Comparison of ENCODE assay signal across 10 mouse cellular contexts in genomic region chr5:128809406-128809805, GRCm38 (mm10).
DNase-seq lines count a peak whose midpoint lies in the region; ATAC-seq and TF ChIP-seq lines count a peak whose summit lies in the region.
"Had no signal": no experiment of that assay in that cellular context is flagged by ENCODE, and none has a peak within 500 bp of the region (broad histone marks: within the 10 kb centered on the region; RNA-seq: fewer than 3 reads in every experiment).

No protein-coding gene starts in this region.

- 40% methylated on average over 5 of the region's 5 CpGs for WGBS in heart, postnatal 0 days
- WGBS in forebrain, embryonic 11.5 days = 49% methylated on average over 5 of the region's 5 CpGs
- WGBS in neural tube, embryonic 11.5 days = 56% methylated on average over 5 of the region's 5 CpGs
- 49% methylated on average over 5 of the region's 5 CpGs for WGBS in heart, embryonic 11.5 days (ENCODE audit: insufficient replicate concordance)

- peak; percentile 46 for TF ChIP-seq CTCF in heart, postnatal 0 days (IDR thresholded peaks at IDR 0.05; ENCODE audit: low read depth)
- peak; percentile 68; the same call in 1 of the 2 replicates for TF ChIP-seq CTCF in testis, adult 2 months (IDR thresholded peaks at IDR 0.05; ENCODE audit: control insufficient read depth, insufficient read depth, insufficient replicate concordance, low read depth, low read length)

- DNase-seq in heart, postnatal 0 days (ENCODE audit: low spot score) = no peak
- DNase-seq in heart, postnatal 25 days (ENCODE audit: low spot score) = no peak
- no peak for DNase-seq in testis, postnatal 14 days (ENCODE audit: low spot score)
- peak; percentile 75 for DNase-seq in forebrain, embryonic 11.5 days (ENCODE audit: low spot score)
- DNase-seq in neural tube, embryonic 11.5 days (ENCODE audit: low spot score) = peak; percentile 43
- no peak for DNase-seq in urinary bladder, postnatal 4 days (ENCODE audit: low spot score in 2 of 2)
- DNase-seq: liver, embryonic 13.5 days had no signal

- TF ChIP-seq POLR2A in testis, adult 2 months (IDR thresholded peaks at IDR 0.05; ENCODE audit: control insufficient read depth, low read depth, low read length) = no peak

- intact Hi-C loops in heart, postnatal 25 days (cut with DNase I) = no loop called here

- H3K27me3 ChIP-seq in heart, postnatal 0 days (ENCODE audit: control insufficient read depth, insufficient read depth, low read length) = no peaks in the 10 kb centered on the region
- H3K27me3 ChIP-seq in testis, adult 2 months (ENCODE audit: control insufficient read depth, insufficient read depth, low read length) = no peaks in the 10 kb centered on the region
- no peaks in the 10 kb centered on the region for H3K27me3 ChIP-seq in forebrain, embryonic 11.5 days (ENCODE audit: control insufficient read depth, insufficient read depth, low read length)
- H3K27me3 ChIP-seq in neural tube, embryonic 11.5 days (ENCODE audit: control insufficient read depth, insufficient read depth, low read length) = no peaks in the 10 kb centered on the region
- H3K27me3 ChIP-seq in heart, embryonic 11.5 days (ENCODE audit: control insufficient read depth, insufficient read depth, low read length) = no peaks in the 10 kb centered on the region
- H3K27me3 ChIP-seq: liver, embryonic 13.5 days had no signal

- no peak overlapping the region for H3K4me3 ChIP-seq in heart, postnatal 0 days (ENCODE audit: low read depth, low read length)
- no peak overlapping the region for H3K4me3 ChIP-seq in testis, adult 2 months (ENCODE audit: control insufficient read depth, low read depth, low read length)
- H3K4me3 ChIP-seq in forebrain, embryonic 11.5 days (ENCODE audit: low read depth, low read length) = no peak overlapping the region
- H3K4me3 ChIP-seq in neural tube, embryonic 11.5 days (ENCODE audit: low read depth, low read length) = no peak overlapping the region
- H3K4me3 ChIP-seq in heart, embryonic 11.5 days (ENCODE audit: low read depth, low read length) = no peak overlapping the region
- H3K4me3 ChIP-seq: erythroblast, embryonic 14.5 days; liver, embryonic 13.5 days had no signal

- no peak overlapping the region for H3K9ac ChIP-seq in heart, postnatal 0 days (replicated peaks; ENCODE audit: low read depth, low read length)
- no peak overlapping the region for H3K9ac ChIP-seq in forebrain, embryonic 11.5 days (ENCODE audit: low read length)
- no peak overlapping the region for H3K9ac ChIP-seq in neural tube, embryonic 11.5 days (ENCODE audit: low read length)
- H3K9ac ChIP-seq in heart, embryonic 11.5 days (ENCODE audit: low read depth, low read length) = no peak overlapping the region
- H3K9ac ChIP-seq: liver, embryonic 13.5 days had no signal

- no peaks in the 10 kb centered on the region for H3K36me3 ChIP-seq in heart, postnatal 0 days (replicated peaks; ENCODE audit: control insufficient read depth, insufficient read depth, low read length)
- H3K36me3 ChIP-seq in testis, adult 2 months (ENCODE audit: control insufficient read depth, insufficient read depth, low read length) = no peaks in the 10 kb centered on the region
- no peaks in the 10 kb centered on the region for H3K36me3 ChIP-seq in forebrain, embryonic 11.5 days (ENCODE audit: control insufficient read depth, insufficient read depth, low read length)
- no peaks in the 10 kb centered on the region for H3K36me3 ChIP-seq in neural tube, embryonic 11.5 days (ENCODE audit: control insufficient read depth, insufficient read depth, low read length)
- H3K36me3 ChIP-seq in heart, embryonic 11.5 days (ENCODE audit: control insufficient read depth, insufficient read depth, low read length) = no peaks in the 10 kb centered on the region
- H3K36me3 ChIP-seq: liver, embryonic 13.5 days had no signal

- H3K4me2 ChIP-seq in heart, postnatal 0 days (ENCODE audit: low read depth, low read length) = no peak overlapping the region
- no peak overlapping the region for H3K4me2 ChIP-seq in forebrain, embryonic 11.5 days (ENCODE audit: low read depth, low read length, severe bottlenecking)
- no peak overlapping the region for H3K4me2 ChIP-seq in neural tube, embryonic 11.5 days (ENCODE audit: low read depth)
- H3K4me2 ChIP-seq in heart, embryonic 11.5 days = no peak overlapping the region
- H3K4me2 ChIP-seq: liver, embryonic 13.5 days had no signal

- no peak for TF ChIP-seq EP300 in heart, postnatal 0 days (IDR thresholded peaks at IDR 0.05; ENCODE audit: low read depth)

- H3K4me1 ChIP-seq in heart, postnatal 0 days (ENCODE audit: control insufficient read depth, insufficient read depth) = no peaks in the 10 kb centered on the region
- H3K4me1 ChIP-seq in testis, adult 2 months (ENCODE audit: control insufficient read depth, insufficient read depth, low read length) = no peaks in the 10 kb centered on the region
- no peaks in the 10 kb centered on the region for H3K4me1 ChIP-seq in forebrain, embryonic 11.5 days (replicated peaks; ENCODE audit: control insufficient read depth, insufficient read depth, low read length)
- H3K4me1 ChIP-seq in neural tube, embryonic 11.5 days (ENCODE audit: control insufficient read depth, insufficient read depth, low read length) = no peaks in the 10 kb centered on the region
- H3K4me1 ChIP-seq in heart, embryonic 11.5 days (ENCODE audit: control insufficient read depth, insufficient read depth, low read length) = 0 out of 2 replicates have a peak, but pooled peaks cover 3% of the 10 kb centered on the region
- H3K4me1 ChIP-seq: liver, embryonic 13.5 days had no signal

- no peaks in the 10 kb centered on the region for H3K9me3 ChIP-seq in heart, postnatal 0 days (replicated peaks; ENCODE audit: control insufficient read depth, low read length)
- H3K9me3 ChIP-seq in forebrain, embryonic 11.5 days (ENCODE audit: control insufficient read depth, low read length) = no peaks in the 10 kb centered on the region
- no peaks in the 10 kb centered on the region for H3K9me3 ChIP-seq in neural tube, embryonic 11.5 days (ENCODE audit: control insufficient read depth, low read length)
- H3K9me3 ChIP-seq in heart, embryonic 11.5 days (replicated peaks; ENCODE audit: control insufficient read depth, low read length) = no peaks in the 10 kb centered on the region
- H3K9me3 ChIP-seq: liver, embryonic 13.5 days had no signal

- H3K27ac ChIP-seq in heart, postnatal 0 days (ENCODE audit: low read depth) = no peak overlapping the region
- no peak overlapping the region for H3K27ac ChIP-seq in testis, adult 2 months (ENCODE audit: control insufficient read depth, insufficient read depth, low read depth, low read length)
- no peak overlapping the region for H3K27ac ChIP-seq in forebrain, embryonic 11.5 days (ENCODE audit: low read depth, low read length)
- H3K27ac ChIP-seq in neural tube, embryonic 11.5 days (ENCODE audit: low read depth, low read length) = no peak overlapping the region
- no peak overlapping the region for H3K27ac ChIP-seq in heart, embryonic 11.5 days (ENCODE audit: low read depth, low read length)
- H3K27ac ChIP-seq: liver, embryonic 13.5 days had no signal

- no peak for ATAC-seq in heart, postnatal 0 days (ENCODE audit: insufficient read depth, low read depth)
- ATAC-seq in forebrain, embryonic 11.5 days (replicated peaks; ENCODE audit: low FRiP score) = no peak
- no peak for ATAC-seq in neural tube, embryonic 11.5 days (ENCODE audit: insufficient read depth, low FRiP score, low TSS enrichment)
- no peak for ATAC-seq in heart, embryonic 11.5 days (replicated peaks; ENCODE audit: insufficient number of reproducible peaks, low FRiP score, low TSS enrichment)

Comparison
In these comparisons a context has a peak if more than half of its experiments do, and no peak if none do; other contexts are left out.
1. DNase-seq: peak in forebrain, embryonic 11.5 days (single experiment) and neural tube, embryonic 11.5 days (single experiment); none in heart, postnatal 0 days (single experiment), heart, postnatal 25 days (single experiment), testis, postnatal 14 days (single experiment) and urinary bladder, postnatal 4 days (0 of 2).